Mouse (Mus musculus) ES-E14 (cell line): Measurements from ENCODE around the gene Ankrd9.

Experiments used
- CHD2 ChIP-seq: IDR thresholded peaks from 2 replicates; pipeline ENCODE4 v1.6.1; 2014; ENCODE audit warnings: mild to moderate bottlenecking, low read depth, low read length, inconsistent platforms
- HCFC1 ChIP-seq: IDR thresholded peaks from 2 replicates; pipeline ENCODE4 v1.6.1; 2012; ENCODE audit warnings: low read length, inconsistent platforms, borderline replicate concordance; ENCODE audit not compliant: insufficient read depth
- MAFK ChIP-seq: IDR thresholded peaks from 2 replicates; pipeline ENCODE4 v1.6.1; 2014; ENCODE audit warnings: mild to moderate bottlenecking, low read depth, low read length, inconsistent platforms; ENCODE audit not compliant: insufficient read depth
- ZC3H11A ChIP-seq: IDR thresholded peaks from 2 replicates; pipeline ENCODE4 v1.6.1; 2012; ENCODE audit warnings: low read depth, mild to moderate bottlenecking, inconsistent platforms, low read length, borderline replicate concordance

DNA sequence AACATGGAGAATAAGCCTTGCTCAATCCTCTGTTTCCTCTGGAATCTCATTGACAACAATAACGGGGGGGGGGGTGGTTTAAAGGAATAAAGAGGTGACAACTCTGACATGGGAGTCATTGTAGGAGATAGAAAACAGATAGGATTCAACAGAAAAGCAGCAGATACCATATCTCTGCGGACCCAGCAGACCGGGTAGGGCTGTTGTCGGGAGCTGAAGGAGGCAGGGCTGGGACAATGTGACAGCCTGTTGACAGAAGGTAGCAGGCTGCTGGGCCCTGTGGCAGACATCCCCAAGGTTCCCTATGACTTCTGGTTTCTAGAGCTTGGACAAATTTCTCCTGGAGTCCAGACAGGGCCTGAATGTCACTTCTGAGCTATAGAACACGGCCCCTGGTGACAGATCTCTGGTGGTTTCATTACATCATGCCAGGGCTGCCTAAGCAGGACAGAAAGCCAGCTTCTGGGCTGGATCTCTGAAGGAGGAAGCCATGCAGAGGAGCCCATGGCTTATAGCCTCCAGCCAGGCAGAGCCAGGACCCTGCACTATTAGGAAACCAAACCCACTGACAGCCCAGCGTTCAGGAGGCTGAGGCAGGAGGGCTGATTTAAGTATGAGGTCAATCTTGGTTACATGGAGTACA, 30.9 kb upstream of the Ankrd9 start:
- TF ChIP-seq CHD2 (no peak), MAFK (no peak), HCFC1 (no peak), ZC3H11A (no peak)
